Mouse (Mus musculus) cerebellum, postnatal 25 days (tissue): ENCODE data around the gene Rpgrip1l.

Experiments used
- DNase-seq, 2 experiments: peaks; one replicate each; pipeline ENCODE4 v3.0.0; 2021; ENCODE audit warnings: mixed read lengths in 2 of 2

Gene Rpgrip1l

GRCm38 (mm10) chr8:91198036-91198435 lies 115.0 kb downstream of the Rpgrip1l start:
- DNase-seq = no peak

- DNase-seq = no peak
These were observed 115.8 kb downstream of the Rpgrip1l start for GRCm38 (mm10) chr8:91197233-91197632.

GRCm38 (mm10) chr8:91196661-91197060 lies 116.4 kb downstream of the Rpgrip1l start:
- DNase-seq = peak in 1 of 2 experiments; percentile 15

- DNase-seq = peak in 1 of 2 experiments; percentile 13
These were observed 119.0 kb downstream of the Rpgrip1l start for GRCm38 (mm10) chr8:91194081-91194480.

GRCm38 (mm10) chr8:91192941-91193340 lies 120.1 kb downstream of the Rpgrip1l start:
- DNase-seq = no peak

- DNase-seq = peak; percentile 27 to 63
These were observed 122.2 kb downstream of the Rpgrip1l start for GRCm38 (mm10) chr8:91190816-91191340.

- no peak for DNase-seq
These were observed 124.9 kb downstream of the Rpgrip1l start for GRCm38 (mm10) chr8:91188152-91188551.

- no peak for DNase-seq
These were observed 126.7 kb downstream of the Rpgrip1l start for GRCm38 (mm10) chr8:91186372-91186771.

GRCm38 (mm10) chr8:91177708-91178107 lies 135.4 kb downstream of the Rpgrip1l start:
- no peak for DNase-seq

GRCm38 (mm10) chr8:91176176-91176575 lies 136.9 kb downstream of the Rpgrip1l start:
- no peak for DNase-seq

GRCm38 (mm10) chr8:91171605-91172004 lies 141.5 kb downstream of the Rpgrip1l start:
- no peak for DNase-seq

GRCm38 (mm10) chr8:91170914-91171313 lies 142.1 kb downstream of the Rpgrip1l start:
- no peak for DNase-seq

GRCm38 (mm10) chr8:91170152-91170551 lies 142.9 kb downstream of the Rpgrip1l start:
- no peak for DNase-seq
